In the genomic region with DNA sequence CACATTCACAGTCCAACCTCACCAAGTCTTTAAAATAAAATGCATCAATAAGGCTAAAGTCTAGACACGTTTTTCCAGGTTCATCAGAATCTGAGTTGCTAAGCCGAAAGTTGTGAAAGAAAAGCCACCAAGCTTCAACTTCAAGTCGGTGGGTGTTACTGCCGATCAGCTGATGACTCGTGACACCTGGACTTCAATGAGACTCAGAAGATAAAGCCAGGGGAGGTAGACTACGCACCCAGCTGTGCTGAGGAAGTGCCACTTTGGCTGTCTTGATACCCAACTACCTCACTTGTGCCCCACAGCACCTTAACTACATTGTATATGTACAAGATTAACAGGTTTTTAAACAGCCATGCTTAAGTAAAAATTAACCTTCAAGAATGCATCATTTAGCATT, we compare ENCODE assay signal across 13 mouse cellular contexts. TPM values are rescaled to one million over a fixed set of nuclear protein-coding genes. Genes with fewer than 3 reads are reported as not detected.
DNase-seq lines count a peak whose midpoint lies in the region; ATAC-seq lines count a peak whose summit lies in the region.
"Had no signal": no experiment of that assay in that cellular context is flagged by ENCODE, and none has a peak within 500 bp of the region (broad histone marks: within the 10 kb centered on the region; RNA-seq: fewer than 3 reads in every experiment).

No protein-coding gene starts in this region.

- H3K27me3 ChIP-seq in kidney, embryonic 16.5 days (ENCODE audit: insufficient read depth, low read length), result no peaks in the 10 kb centered on the region
- H3K27me3 ChIP-seq: heart, embryonic 15.5 days; lung, embryonic 15.5 days had no signal

- H3K9me3 ChIP-seq in kidney, embryonic 16.5 days (ENCODE audit: low read length), result no peaks in the 10 kb centered on the region
- H3K9me3 ChIP-seq: heart, embryonic 15.5 days; lung, embryonic 15.5 days had no signal

- WGBS in kidney, embryonic 16.5 days, result 55% methylated on average over 6 of the region's 6 CpGs

- no peak for ATAC-seq in CD4-positive, CD25-positive, alpha-beta regulatory T cell, adult 4 months
- ATAC-seq in kidney, embryonic 16.5 days (ENCODE audit: low FRiP score, low TSS enrichment), result no peak
- no peak for ATAC-seq in frontal cortex, adult (ENCODE audit: low TSS enrichment)

- H3K4me2 ChIP-seq in kidney, embryonic 16.5 days (replicated peaks; ENCODE audit: low read depth, low read length), result peak overlapping the region; percentile 25
- H3K4me2 ChIP-seq: heart, embryonic 15.5 days; lung, embryonic 15.5 days had no signal

- no peaks in the 10 kb centered on the region for H3K36me3 ChIP-seq in kidney, embryonic 16.5 days (ENCODE audit: insufficient read depth, low read length)
- H3K36me3 ChIP-seq: heart, embryonic 15.5 days; lung, embryonic 15.5 days had no signal

- peaks cover 16% of the 10 kb centered on the region for H3K4me1 ChIP-seq in kidney, embryonic 16.5 days (ENCODE audit: insufficient read depth, low read length)

- no peak overlapping the region; the same call in 1 of the 2 replicates for H3K4me3 ChIP-seq in kidney, embryonic 16.5 days (ENCODE audit: low read length)
- H3K4me3 ChIP-seq: heart, embryonic 15.5 days; lung, embryonic 15.5 days had no signal

- H3K27ac ChIP-seq in kidney, embryonic 16.5 days (ENCODE audit: low read length), result peak overlapping the region; percentile 63; the same call in 1 of the 2 replicates
- H3K27ac ChIP-seq: heart, embryonic 15.5 days; lung, embryonic 15.5 days had no signal

- peak; percentile 41 for DNase-seq in CD4-positive, CD25-positive, alpha-beta regulatory T cell, adult 2 months (ENCODE audit: low read depth, low spot score)
- no peak for DNase-seq in kidney, adult 11 months
- peak; percentile 27 for DNase-seq in T-cell, adult 2 months (ENCODE audit: low spot score)
- DNase-seq in thymus, postnatal 10 days (ENCODE audit: low spot score in 2 of 2), result peak; percentile 6 to 22
- no peak for DNase-seq in lung, postnatal 36 days
- DNase-seq: adrenal gland, postnatal 25 days; cerebellum, adult 18-20 months; right cerebral cortex, postnatal 14 days had no signal

- no peak overlapping the region for H3K9ac ChIP-seq in kidney, embryonic 16.5 days (replicated peaks; ENCODE audit: low read length)
- H3K9ac ChIP-seq: heart, embryonic 15.5 days; lung, embryonic 15.5 days had no signal

RNA-seq across cellular contexts. Expression of a gene that starts 3.4 kb away (rescaled TPM):
- 100 to 1,000 TPM; 166 to 218 TPM for polyA plus RNA-seq in CD4-positive, CD25-positive, alpha-beta regulatory T cell, adult 4 months (2017; shearing (Covaris generic))
- 632 and 680 TPM in 2 replicates for polyA plus RNA-seq in kidney, embryonic 16.5 days (2015; fragmentation: Nextera tagmentation; extraction: Ambion mirVana)

Comparison
In these comparisons a context has a peak if more than half of its experiments do, and no peak if none do; other contexts are left out.
1. DNase-seq: peak in CD4-positive, CD25-positive, alpha-beta regulatory T cell, adult 2 months (single experiment), T-cell, adult 2 months (single experiment) and thymus, postnatal 10 days (2 of 2); none in kidney, adult 11 months (single experiment) and lung, postnatal 36 days (single experiment).